Mouse (Mus musculus): Measurements from ENCODE around the gene Nol6. TPM values are rescaled to one million over a fixed set of nuclear protein-coding genes. Genes with fewer than 3 reads are reported as not detected.
"Not testable (repeated sequence)": the region's sequence is repeated elsewhere in the genome, so short reads cannot be mapped to it uniquely, and the experiment has no call there.

Gene Nol6
- total RNA-seq, 2 experiments from 2014 or later, result 16.9 to 18.8 TPM

DNA sequence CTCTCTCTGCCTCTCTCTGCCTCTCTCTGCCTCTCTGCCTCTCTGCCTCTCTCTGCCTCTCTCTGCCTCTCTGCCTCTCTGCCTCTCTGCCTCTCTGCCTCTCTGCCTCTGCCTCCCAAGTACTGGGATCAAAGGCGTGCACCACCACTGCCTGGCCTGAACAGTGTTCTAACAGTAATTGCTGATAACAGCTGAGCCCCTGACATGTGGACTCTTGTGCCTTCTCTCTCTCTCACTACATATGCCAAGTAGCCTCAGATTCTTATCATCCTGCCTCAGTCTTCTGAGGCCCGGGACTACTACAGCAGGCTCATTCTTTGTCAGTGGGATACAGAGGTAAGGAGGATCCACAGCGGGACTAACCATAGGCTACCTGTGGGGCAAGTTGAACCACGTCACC, 41.5 kb downstream of the Nol6 start:
- not testable (repeated sequence) for DNase-seq

DNA sequence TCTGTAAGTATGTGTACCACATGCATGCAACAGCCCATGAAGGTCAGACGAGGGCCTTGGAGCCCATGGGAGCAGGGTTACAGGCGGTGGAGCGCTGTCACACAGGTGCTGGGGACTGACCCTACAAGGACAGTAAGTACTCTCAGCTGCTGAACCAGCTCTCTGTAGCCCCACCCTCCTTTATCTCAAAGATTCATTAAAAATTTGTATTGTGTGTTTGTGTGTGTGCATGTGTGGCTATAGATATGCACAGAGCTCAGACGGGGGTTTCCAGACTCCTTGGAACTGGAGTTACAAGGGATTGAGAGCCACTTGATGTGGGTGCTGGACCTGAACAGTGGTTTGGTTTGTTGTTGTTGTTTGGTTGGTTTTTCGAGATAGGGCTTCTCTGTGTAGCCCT, 42.5 kb downstream of the Nol6 start:
- DNase-seq, result no peak

DNA sequence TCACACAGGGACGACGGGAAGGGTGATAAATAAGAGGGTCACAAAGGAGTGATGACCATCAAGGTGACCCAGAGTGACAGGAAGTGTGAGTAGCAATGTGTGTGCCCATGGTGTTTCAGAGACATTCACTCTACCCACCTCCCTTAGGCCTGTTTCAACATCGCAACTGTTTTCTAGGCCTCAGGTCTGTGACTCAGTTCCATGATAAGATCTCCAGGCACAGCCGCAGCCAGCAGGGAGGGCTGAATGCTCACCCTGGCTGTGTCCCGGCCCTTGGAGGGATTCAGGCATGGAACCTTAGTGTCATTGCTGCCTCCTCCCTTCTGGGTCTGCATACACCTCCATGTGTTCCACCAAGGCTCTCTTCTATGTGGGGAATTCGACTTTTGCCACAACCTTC, 45.5 kb downstream of the Nol6 start:
- no peak for DNase-seq

DNA sequence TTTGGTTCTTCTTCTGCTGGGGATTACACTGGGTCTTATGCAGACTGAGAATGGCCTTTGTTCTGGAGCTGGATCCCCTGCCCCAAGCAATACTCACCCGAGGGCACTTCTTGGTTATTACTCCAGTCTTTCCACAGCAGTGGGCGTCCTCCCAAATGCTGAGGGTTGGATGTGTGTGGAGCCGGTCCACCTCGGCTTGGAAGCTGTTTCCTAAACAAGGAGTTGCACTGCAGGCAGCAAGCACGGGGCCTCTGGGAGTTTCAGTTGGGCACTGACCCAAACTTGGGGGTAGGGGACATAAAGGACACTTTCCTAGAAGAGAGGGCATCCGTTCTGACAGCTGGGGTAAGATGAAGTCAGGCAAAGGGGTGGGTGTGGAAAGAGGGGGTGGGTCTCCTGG, 49.8 kb downstream of the Nol6 start:
- no peak for DNase-seq

DNA sequence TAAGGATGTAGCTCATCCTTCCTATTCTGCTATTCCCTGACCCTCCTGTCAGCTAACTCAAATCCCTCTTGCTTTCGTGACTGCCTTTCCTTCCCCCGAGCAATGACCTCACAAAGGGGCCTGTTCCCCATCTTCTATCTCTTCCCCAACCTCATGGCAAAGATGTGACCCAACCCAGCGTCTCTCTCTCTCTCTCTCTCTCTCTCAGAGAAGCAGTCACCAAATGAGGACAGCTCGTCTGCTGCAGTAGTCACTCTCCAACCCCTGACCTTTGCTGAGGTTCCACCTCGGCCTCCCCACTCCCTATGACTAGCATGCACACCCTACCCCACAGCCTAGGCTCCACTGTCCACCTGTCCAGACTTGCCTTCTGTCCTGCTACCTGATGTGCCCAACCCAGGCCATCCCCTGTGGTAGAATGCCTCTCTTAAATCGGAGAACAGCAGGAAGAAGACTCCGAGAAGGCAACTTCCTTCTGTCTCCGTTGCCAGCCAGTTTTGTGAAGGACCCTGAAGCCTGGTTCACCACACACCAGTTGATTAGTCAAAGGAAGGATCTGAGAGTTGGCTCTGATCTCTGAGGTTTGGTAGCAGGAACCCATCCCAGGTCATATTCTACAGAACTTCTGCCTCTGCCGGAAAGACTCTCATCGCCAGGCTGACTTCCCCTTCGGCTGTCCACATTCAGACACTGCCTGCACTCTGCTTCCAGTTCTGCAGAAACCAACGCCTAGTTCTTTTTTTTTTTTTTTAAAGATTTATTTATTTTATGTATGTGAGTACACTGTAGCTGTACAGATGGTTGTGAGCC, 51.0 kb downstream of the Nol6 start:
- DNase-seq, result no peak

DNA sequence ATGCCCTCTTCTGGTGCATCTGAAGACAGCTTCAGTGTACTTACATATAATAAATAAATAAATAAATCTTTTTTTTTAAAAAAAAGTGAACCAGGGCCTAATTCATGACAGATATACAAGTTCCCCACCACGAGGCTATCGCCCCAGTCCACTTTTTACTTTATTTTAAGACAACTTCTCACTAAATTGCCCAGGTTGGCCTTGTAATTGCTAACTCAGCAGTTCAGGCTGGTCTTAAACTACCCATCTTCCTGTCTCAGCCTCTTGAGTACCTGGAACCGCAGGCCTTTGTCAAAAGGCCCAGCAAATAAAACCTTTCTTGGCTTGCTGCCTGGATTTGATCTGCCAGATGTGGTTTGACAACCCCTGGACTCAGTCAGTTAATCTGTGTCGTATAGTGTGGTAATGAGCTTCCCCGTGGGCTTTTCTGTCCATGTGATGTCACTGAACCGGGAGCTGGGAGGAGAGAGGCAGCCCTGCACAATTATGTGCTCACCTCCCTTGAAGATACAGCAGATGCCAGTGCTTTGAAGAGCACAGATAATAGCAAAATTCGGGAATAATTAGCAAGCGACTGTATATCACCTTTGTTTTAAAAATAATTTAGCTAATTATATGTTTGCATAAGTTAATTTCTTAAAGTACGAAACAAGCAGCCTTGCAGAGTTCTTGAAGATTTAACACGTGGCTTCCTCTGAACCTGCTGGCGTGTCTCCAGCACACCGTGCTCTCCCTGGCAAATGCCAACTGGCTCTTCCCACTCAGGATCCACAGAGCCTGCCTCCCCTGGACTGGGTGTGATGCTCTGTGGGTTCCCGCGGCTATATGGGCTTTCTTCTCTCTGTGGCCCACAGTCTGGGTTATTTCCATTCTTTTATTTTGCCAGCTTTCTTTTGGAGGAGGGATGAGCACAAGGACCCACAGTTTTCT, 52.5 kb downstream of the Nol6 start:
- DNase-seq, result no peak

DNA sequence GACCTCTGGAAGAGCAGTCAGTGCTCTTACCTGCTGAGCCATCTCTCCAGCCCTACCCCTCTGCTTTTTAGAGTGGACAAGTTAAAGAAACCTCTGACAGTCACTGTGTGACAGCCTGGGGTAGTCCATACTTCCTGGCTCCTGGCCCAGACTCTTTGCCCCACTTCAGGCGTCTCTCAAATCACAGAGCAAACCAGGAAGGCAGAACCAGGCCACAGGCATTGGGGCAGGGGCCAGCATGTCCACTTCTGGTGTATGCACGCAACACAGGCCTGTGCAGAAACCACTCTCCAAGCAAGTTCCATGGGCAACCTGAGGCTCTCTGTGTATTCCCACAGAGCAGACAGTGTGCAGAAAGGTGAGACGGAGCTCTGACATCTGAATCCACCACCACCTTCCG, 59.1 kb downstream of the Nol6 start:
- DNase-seq, result no peak

Other genes with a start within 250 kb of the Nol6 start
- not detected for gene Spink4, start 204.4 kb downstream of the Nol6 start, total RNA-seq (2021)
- 100 to 1,000 TPM; 158 to 160 TPM for gene Bag1, start 176.2 kb downstream of the Nol6 start, total RNA-seq (2021)
- gene Chmp5, start 176.0 kb downstream of the Nol6 start, total RNA-seq (2021), result 10 to 100 TPM; 33.0 to 33.9 TPM
- 10 to 100 TPM; 23.9 to 33.3 TPM for gene Nfx1, start 153.5 kb downstream of the Nol6 start, total RNA-seq (2021)
- gene Aqp7, start 76.3 kb downstream of the Nol6 start, total RNA-seq (2021), result 10 to 100 TPM; 10.6 to 11.4 TPM
- gene Aqp3, start 26.3 kb downstream of the Nol6 start, total RNA-seq (2021), result not detected
- 10 to 100 TPM; 85.3 to 85.8 TPM for gene Ube2r2, start 11.3 kb upstream of the Nol6 start, total RNA-seq (2021)
- 100 to 1,000 TPM; 110 to 113 TPM for gene Ubap2, start 150.7 kb upstream of the Nol6 start, total RNA-seq (2021)
- 10 to 100 TPM; 31.8 to 34.1 TPM for gene Dcaf12, start 190.4 kb upstream of the Nol6 start, total RNA-seq (2021)
- gene Ubap1, start 224.5 kb upstream of the Nol6 start, total RNA-seq (2021), result 10 to 100 TPM; 39.9 to 43.7 TPM